Mouse (Mus musculus) megakaryocyte-erythroid progenitor cell, adult 5 weeks (primary cell): ENCODE measurements around the gene Tex16. TPM values are rescaled to one million over a fixed set of nuclear protein-coding genes. Genes with fewer than 3 reads are reported as not detected.

Source experiments
- polyA plus RNA-seq: library from polyadenylated mRNA; stranded (reverse); fragments of >175 nt; gene quantifications from 2 replicates; pipeline ENCODE4 v1.2.3, GENCODE M21; 2012

Gene Tex16
- not detected in 2 replicates for polyA plus RNA-seq

DNA sequence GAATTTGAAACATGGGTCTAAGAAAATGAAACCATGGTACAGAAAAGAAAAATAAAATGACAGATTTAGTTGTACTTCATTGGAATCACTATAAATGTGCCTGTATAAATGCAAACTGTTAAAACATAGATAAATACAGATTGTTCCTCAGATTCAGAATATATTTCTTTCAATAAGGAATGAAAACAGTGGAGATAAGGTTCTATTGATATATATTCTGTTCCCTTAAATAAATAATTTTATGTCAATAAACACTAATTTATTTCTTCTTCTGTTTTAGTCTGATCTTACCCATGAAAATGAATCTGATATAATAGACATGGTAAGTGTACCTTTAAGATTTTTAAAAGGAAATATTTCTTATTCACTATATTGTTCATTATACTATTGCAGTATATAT is at the start of gene Tex16:
Tex16 (plus strand) TSS at position 301 of the 400 bp plus-strand sequence.

Other genes starting within 250 kb of the Tex16 start
- gene Gm45194, start 119.6 kb upstream of the Tex16 start, polyA plus RNA-seq, result not detected in 2 replicates
- gene 4933403O08Rik, start 228.0 kb downstream of the Tex16 start, polyA plus RNA-seq, result not detected in 2 replicates